Mouse (Mus musculus) ovary, postnatal 10 days (tissue): Measurements from ENCODE around the gene Fbxw8.

ENCODE experiments used
- DNase-seq: peaks from one replicate; pipeline ENCODE4 v3.0.0; 2022; ENCODE audit warnings: low spot score

The Fbxw8 gene

GRCm38 (mm10) chr5:118073213-118073773 is 82.0 kb downstream of the Fbxw8 start:
- no peak for DNase-seq

- DNase-seq = no peak
Observed at GRCm38 (mm10) chr5:118071766-118072165, 83.5 kb downstream of the Fbxw8 start.

- DNase-seq = peak; percentile 23
Observed at GRCm38 (mm10) chr5:118069315-118069714, 85.9 kb downstream of the Fbxw8 start.

GRCm38 (mm10) chr5:118067984-118068494 is 87.2 kb downstream of the Fbxw8 start:
- DNase-seq = no peak

GRCm38 (mm10) chr5:118067572-118067971 is 87.7 kb downstream of the Fbxw8 start:
- no peak for DNase-seq

- no peak for DNase-seq
Observed at GRCm38 (mm10) chr5:118066828-118067227, 88.4 kb downstream of the Fbxw8 start.

- no peak for DNase-seq
Observed at GRCm38 (mm10) chr5:118065516-118066255, 89.6 kb downstream of the Fbxw8 start.

GRCm38 (mm10) chr5:118064284-118064901 is 90.9 kb downstream of the Fbxw8 start:
- DNase-seq = no peak

- DNase-seq = no peak
Observed at GRCm38 (mm10) chr5:118063181-118063621, 92.1 kb downstream of the Fbxw8 start.

GRCm38 (mm10) chr5:118061391-118061790 is 93.9 kb downstream of the Fbxw8 start:
- no peak for DNase-seq

GRCm38 (mm10) chr5:118059646-118060045 is 95.6 kb downstream of the Fbxw8 start:
- DNase-seq = no peak

- DNase-seq = no peak
Observed at GRCm38 (mm10) chr5:118058858-118059257, 96.4 kb downstream of the Fbxw8 start.

- no peak for DNase-seq
Observed at GRCm38 (mm10) chr5:118057508-118058111, 97.7 kb downstream of the Fbxw8 start.

GRCm38 (mm10) chr5:118053205-118053604 is 102.1 kb downstream of the Fbxw8 start:
- no peak for DNase-seq

GRCm38 (mm10) chr5:118051981-118052662 is 103.1 kb downstream of the Fbxw8 start:
- no peak for DNase-seq

- no peak for DNase-seq
Observed at GRCm38 (mm10) chr5:118050743-118051142, 104.5 kb downstream of the Fbxw8 start.

GRCm38 (mm10) chr5:118048928-118049327 is 106.3 kb downstream of the Fbxw8 start:
- no peak for DNase-seq

GRCm38 (mm10) chr5:118048412-118048811 is 106.9 kb downstream of the Fbxw8 start:
- DNase-seq = no peak

- DNase-seq = no peak
Observed at GRCm38 (mm10) chr5:118047091-118047757, 108.0 kb downstream of the Fbxw8 start.

GRCm38 (mm10) chr5:118045385-118045784 is 109.9 kb downstream of the Fbxw8 start:
- no peak for DNase-seq

- DNase-seq = no peak
Observed at GRCm38 (mm10) chr5:118044907-118045306, 110.4 kb downstream of the Fbxw8 start.
